Mouse (Mus musculus) heart, postnatal 0 days (tissue): ENCODE measurements around the gene Il15.

ENCODE experiments used
- CTCF ChIP-seq: IDR thresholded peaks from 2 replicates; pipeline ENCODE4 v1.5.1; 2016; ENCODE audit warnings: antibody characterized with exemption, control low read depth, low read depth
- EP300 ChIP-seq: IDR thresholded peaks from 2 replicates; pipeline ENCODE4 v1.6.1; 2016; ENCODE audit warnings: antibody characterized with exemption, low read depth

GRCm38 (mm10) chr8:82391258-82391657, 11.8 kb downstream of the Il15 start:
- TF ChIP-seq CTCF (no peak), EP300 (no peak)
